Mouse (Mus musculus): Measurements from ENCODE around the gene Cacna1h. TPM values are rescaled to one million over a fixed set of nuclear protein-coding genes. Genes with fewer than 3 reads are reported as not detected.
A peak's percentile ranks its signal among the peaks of the same experiment; 100 is the strongest.

Gene Cacna1h
- total RNA-seq (2014; fragmentation: Nextera tagmentation) = not detected in 2 replicates
- under 0.01 and 0.22 TPM in 2 replicates for total RNA-seq (2017)
- not detected in 2 replicates for polyA plus RNA-seq (2012)

DNA sequence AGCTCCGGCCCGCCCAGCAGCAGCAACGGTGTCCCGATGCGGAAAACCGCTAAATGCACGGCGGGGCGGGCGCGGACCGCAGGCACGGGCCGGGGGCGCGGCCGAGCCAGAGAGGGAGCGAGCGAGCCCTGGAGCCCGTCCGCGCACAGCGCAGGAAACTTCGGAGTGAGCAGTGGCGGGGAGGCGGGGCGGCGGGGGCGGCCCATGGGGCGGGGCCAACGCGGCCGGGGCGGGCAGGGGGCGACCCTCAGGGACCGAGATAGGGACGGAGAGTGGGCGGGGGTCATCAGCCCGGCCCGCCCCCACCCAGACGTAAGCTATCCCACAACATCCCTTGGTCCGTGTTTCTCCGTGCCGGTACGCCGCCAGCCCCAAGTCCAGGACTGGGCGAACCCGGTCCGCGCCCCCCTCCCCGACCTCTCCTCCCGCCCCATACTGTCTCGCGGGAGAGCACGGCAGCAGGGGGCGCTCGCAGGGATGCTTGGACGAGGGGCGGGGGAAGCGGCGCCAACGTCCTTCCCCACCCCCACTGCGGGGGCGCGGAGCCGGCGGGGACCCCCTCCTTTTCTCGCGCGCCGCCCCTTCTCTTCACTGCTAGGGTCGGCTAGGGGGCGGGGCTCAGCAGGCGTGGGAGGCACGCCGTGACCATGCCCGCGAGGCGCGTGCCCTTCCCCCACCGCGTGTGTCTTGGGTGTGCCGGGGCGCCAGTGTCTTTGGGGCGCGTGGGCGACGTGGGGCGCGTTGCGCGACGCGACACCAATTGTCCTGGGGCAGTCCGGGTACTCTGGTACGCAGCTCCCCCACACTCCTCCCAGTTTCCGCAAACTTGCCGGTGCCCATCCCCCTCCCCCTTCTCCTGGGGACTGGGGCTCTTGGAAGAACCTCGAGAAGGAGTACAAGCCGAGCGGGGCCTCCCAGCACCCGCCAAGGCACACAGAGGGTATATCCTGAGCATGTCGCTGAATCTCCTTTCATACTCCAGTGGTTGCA is at the start of gene Cacna1h:
Cacna1h (minus strand) TSS at position 167 of the 990 bp plus-strand sequence.
- no peak for ATAC-seq (ENCODE audit: extremely low read depth, insufficient number of reproducible peaks, low FRiP score, poor library complexity, severe bottlenecking)
- Histone ChIP-seq H3K4me1 (ENCODE audit: insufficient read depth, low read depth, low read length) (no peaks in the 10 kb centered on the region), H3K27me3 (ENCODE audit: insufficient read depth, low read length) (peaks cover 12% of the 10 kb centered on the region), H3K4me3 (ENCODE audit: low read depth, low read length) (no peak within 1 kb of the TSS; the same call in 1 of the 2 replicates), H3K9me3 (replicated peaks) (peaks cover 16% of the 10 kb centered on the region), H3K36me3 (replicated peaks) (no peaks in the 10 kb centered on the region)
- no peak for DNase-seq (ENCODE audit: low spot score)
- no peak for TF ChIP-seq POLR2AphosphoS5 (IDR thresholded peaks at IDR 0.05; ENCODE audit: insufficient replicate concordance, low read depth, low read length)
- TF ChIP-seq CTCF (IDR thresholded peaks at IDR 0.05; ENCODE audit: low read depth, low read length) = no peak
- no peak for TF ChIP-seq GATA2 (IDR thresholded peaks at IDR 0.05; ENCODE audit: borderline replicate concordance, low read depth, low read length)
- no peak for TF ChIP-seq TAL1 (conservative IDR thresholded peaks at IDR 0.05; ENCODE audit: low read depth, low read length)
- TF ChIP-seq GATA1 (IDR thresholded peaks at IDR 0.05; ENCODE audit: borderline replicate concordance, low read length) = no peak

DNA sequence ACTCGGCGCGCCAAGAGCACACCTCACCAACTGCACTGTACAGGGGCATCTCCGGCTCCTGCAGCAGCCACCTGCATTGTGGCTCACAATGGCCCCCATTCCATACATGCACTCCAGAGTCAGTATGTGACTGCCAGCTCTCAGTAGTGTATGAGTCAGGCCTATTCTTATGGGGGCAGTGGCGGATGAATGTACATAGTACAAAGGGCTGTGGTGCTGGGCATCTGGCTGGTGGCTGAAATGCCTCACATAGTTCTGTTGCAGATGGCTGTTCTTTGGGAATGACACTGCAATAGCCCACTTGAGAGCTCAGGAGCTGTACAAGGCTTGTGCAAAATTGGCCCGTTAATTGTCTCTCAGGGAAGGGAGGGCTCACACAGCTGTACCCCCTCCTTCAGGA is 48.5 kb upstream of the Cacna1h start:
- H3K27me3 ChIP-seq (ENCODE audit: insufficient read depth, low read length) = peaks cover 50% of the 10 kb centered on the region
- H3K4me1 ChIP-seq (ENCODE audit: insufficient read depth, low read depth, low read length) = no peaks in the 10 kb centered on the region
- ATAC-seq (ENCODE audit: extremely low read depth, insufficient number of reproducible peaks, low FRiP score, poor library complexity, severe bottlenecking) = no peak

DNA sequence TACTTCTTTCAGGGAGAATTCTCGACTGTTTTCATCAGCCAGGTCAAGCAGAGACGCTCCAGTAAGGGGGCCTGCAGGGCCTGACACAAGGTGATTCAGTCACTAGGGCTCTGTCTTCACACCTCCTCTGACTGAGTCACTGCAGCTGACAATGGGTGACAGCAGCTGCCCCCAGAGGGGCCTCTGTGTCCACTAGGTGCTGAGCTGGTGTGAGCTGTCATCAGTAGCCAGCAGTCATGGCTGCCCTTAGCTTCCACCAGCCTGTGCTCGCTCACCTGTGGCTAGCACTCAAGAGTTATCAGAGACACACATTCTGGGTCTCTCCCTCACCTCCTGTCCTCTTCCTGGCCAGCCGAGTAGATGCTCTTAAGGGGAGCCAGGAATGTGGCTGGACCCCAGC is 47.2 kb upstream of the Cacna1h start:
- H3K4me3 ChIP-seq (ENCODE audit: low read depth, low read length) = no peak overlapping the region
- ATAC-seq (ENCODE audit: extremely low read depth, insufficient number of reproducible peaks, low FRiP score, poor library complexity, severe bottlenecking) = no peak
- TF ChIP-seq CTCF (IDR thresholded peaks at IDR 0.05; ENCODE audit: low read depth, low read length) = no peak
- no peak for DNase-seq (ENCODE audit: low spot score)
- no peaks in the 10 kb centered on the region for H3K4me1 ChIP-seq (ENCODE audit: insufficient read depth, low read depth, low read length)
- H3K27me3 ChIP-seq (ENCODE audit: insufficient read depth, low read length) = peaks cover 53% of the 10 kb centered on the region
- H3K9me3 ChIP-seq (replicated peaks) = no peaks in the 10 kb centered on the region
- H3K36me3 ChIP-seq (replicated peaks) = no peaks in the 10 kb centered on the region

More for the DNA sequence above, 48.5 kb upstream of the Cacna1h start:
- no peak overlapping the region for H3K4me3 ChIP-seq (ENCODE audit: low read depth, low read length)
- H3K9me3 ChIP-seq (replicated peaks) = no peaks in the 10 kb centered on the region
- DNase-seq (ENCODE audit: low spot score) = no peak
- TF ChIP-seq TAL1 (conservative IDR thresholded peaks at IDR 0.05; ENCODE audit: low read depth, low read length) = no peak
- TF ChIP-seq CTCF (IDR thresholded peaks at IDR 0.05; ENCODE audit: low read depth, low read length) = no peak
- TF ChIP-seq POLR2AphosphoS5 (IDR thresholded peaks at IDR 0.05; ENCODE audit: insufficient replicate concordance, low read depth, low read length) = no peak
- no peak for TF ChIP-seq GATA2 (IDR thresholded peaks at IDR 0.05; ENCODE audit: borderline replicate concordance, low read depth, low read length)
- TF ChIP-seq GATA1 (IDR thresholded peaks at IDR 0.05; ENCODE audit: borderline replicate concordance, low read length) = no peak
- no peaks in the 10 kb centered on the region for H3K36me3 ChIP-seq (replicated peaks)

DNA sequence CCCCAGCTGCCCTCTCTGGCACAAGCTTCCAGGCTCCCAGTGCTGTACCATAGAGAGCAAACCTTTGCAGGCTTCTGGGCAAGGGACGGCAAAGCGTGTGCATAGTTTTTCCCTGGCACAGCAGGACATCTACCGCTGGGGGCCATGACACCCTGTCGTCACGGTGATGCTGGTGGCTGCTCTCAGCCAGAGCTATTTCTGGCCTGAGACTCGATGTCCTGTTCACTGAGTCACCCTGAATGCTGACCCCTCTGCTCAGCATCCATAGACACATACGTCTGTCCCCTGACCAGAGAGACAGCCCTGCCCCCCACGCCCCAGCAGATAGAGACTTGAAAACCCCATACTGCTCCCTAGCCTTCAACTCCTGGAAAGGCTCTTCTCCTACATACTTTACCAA is 46.6 kb upstream of the Cacna1h start:
- no peaks in the 10 kb centered on the region for H3K36me3 ChIP-seq (replicated peaks)
- H3K9me3 ChIP-seq (replicated peaks) = no peaks in the 10 kb centered on the region
- peaks cover 51% of the 10 kb centered on the region for H3K27me3 ChIP-seq (ENCODE audit: insufficient read depth, low read length)
- ATAC-seq (ENCODE audit: extremely low read depth, insufficient number of reproducible peaks, low FRiP score, poor library complexity, severe bottlenecking) (no peak), DNase-seq (ENCODE audit: low spot score) (no peak)
- H3K4me1 ChIP-seq (ENCODE audit: insufficient read depth, low read depth, low read length) = no peaks in the 10 kb centered on the region
- no peak overlapping the region for H3K4me3 ChIP-seq (ENCODE audit: low read depth, low read length)
- TF ChIP-seq POLR2AphosphoS5 (IDR thresholded peaks at IDR 0.05; ENCODE audit: insufficient replicate concordance, low read depth, low read length) (no peak), TAL1 (conservative IDR thresholded peaks at IDR 0.05; ENCODE audit: low read depth, low read length) (no peak), GATA1 (IDR thresholded peaks at IDR 0.05; ENCODE audit: borderline replicate concordance, low read length) (no peak), CTCF (IDR thresholded peaks at IDR 0.05; ENCODE audit: low read depth, low read length) (no peak)

DNA sequence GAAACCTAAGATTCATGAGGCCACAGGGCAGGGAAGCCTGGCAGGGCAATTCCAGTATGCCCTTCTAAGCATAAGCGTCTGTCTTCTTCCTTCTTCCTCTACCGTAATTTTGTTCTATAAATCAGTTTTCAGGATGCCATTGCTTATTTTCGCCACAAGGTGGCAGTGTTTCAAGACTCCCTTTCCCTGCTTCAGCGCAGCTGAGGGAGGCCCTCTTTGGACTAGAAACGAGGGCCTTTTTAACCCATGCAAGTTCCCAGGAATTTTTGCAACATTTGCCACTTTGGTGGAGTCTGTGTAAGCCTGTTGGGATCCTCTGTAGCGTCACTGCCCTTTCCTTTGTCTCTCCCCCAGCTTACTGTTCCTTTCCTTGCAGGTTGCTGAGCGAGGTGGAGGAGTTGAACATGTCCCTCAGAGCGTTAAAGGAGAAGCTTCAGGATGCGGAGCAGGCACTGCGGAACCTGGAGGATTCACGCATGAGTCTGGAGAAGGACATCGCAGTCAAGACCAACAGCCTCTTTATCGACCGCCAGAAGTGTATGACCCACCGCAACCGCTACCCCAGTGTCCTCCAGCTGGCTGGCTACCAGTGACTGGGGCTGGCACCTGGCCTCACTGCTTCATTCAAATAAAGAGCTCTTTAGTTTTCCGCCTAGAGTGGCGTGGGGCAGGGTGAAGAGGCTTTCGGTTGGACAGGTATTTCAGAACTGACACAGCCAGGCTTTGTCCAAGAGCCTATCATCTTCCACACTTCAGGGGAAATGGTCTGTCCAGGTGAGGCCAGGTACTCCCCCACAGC is 42.6 kb upstream of the Cacna1h start:
- H3K4me3 ChIP-seq (ENCODE audit: low read depth, low read length) = no peak overlapping the region
- TF ChIP-seq GATA2 (IDR thresholded peaks at IDR 0.05; ENCODE audit: borderline replicate concordance, low read depth, low read length) (no peak), GATA1 (IDR thresholded peaks at IDR 0.05; ENCODE audit: borderline replicate concordance, low read length) (no peak), TAL1 (conservative IDR thresholded peaks at IDR 0.05; ENCODE audit: low read depth, low read length) (no peak), CTCF (IDR thresholded peaks at IDR 0.05; ENCODE audit: low read depth, low read length) (peak; percentile 70), POLR2AphosphoS5 (IDR thresholded peaks at IDR 0.05; ENCODE audit: insufficient replicate concordance, low read depth, low read length) (no peak)
- no peak for ATAC-seq (ENCODE audit: extremely low read depth, insufficient number of reproducible peaks, low FRiP score, poor library complexity, severe bottlenecking)
- H3K9me3 ChIP-seq (replicated peaks) = no peaks in the 10 kb centered on the region
- H3K27me3 ChIP-seq (ENCODE audit: insufficient read depth, low read length) = peaks cover 48% of the 10 kb centered on the region
- H3K4me1 ChIP-seq (ENCODE audit: insufficient read depth, low read depth, low read length) = peaks cover 6% of the 10 kb centered on the region
- no peaks in the 10 kb centered on the region for H3K36me3 ChIP-seq (replicated peaks)
- DNase-seq (ENCODE audit: low spot score) = peak; percentile 58
